Mouse (Mus musculus) cerebellum, adult 9-11 months (tissue): Measurements from ENCODE around the gene H6pd.

Experiments
- DNase-seq: peaks from one replicate; pipeline ENCODE4 v3.0.0; 2022

Gene H6pd

GRCm38 (mm10) chr4:150019741-150020380 lies 11.0 kb upstream of the H6pd start:
- DNase-seq: no peak

DNA sequence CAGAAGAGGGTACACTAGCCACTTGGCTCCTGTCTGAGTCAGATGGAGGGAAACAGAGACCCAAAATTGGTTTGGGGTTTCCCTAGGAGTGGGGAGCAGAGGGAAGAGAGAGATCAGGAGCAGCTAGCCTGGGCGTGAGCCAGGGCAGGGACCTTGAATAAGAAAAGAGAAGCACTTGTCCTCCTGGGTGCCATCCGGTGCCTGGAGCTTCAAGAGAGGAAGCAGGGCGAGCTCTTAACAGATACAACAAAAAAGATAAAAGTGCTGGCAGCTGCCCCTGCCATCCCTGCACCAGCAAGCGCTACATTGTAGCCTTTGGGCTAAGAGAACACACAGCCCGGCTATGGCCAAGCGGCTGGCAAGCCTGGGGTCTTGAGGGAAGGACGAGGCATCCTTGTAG lies 6.6 kb upstream of the H6pd start:
- DNase-seq: peak; percentile 5

DNA sequence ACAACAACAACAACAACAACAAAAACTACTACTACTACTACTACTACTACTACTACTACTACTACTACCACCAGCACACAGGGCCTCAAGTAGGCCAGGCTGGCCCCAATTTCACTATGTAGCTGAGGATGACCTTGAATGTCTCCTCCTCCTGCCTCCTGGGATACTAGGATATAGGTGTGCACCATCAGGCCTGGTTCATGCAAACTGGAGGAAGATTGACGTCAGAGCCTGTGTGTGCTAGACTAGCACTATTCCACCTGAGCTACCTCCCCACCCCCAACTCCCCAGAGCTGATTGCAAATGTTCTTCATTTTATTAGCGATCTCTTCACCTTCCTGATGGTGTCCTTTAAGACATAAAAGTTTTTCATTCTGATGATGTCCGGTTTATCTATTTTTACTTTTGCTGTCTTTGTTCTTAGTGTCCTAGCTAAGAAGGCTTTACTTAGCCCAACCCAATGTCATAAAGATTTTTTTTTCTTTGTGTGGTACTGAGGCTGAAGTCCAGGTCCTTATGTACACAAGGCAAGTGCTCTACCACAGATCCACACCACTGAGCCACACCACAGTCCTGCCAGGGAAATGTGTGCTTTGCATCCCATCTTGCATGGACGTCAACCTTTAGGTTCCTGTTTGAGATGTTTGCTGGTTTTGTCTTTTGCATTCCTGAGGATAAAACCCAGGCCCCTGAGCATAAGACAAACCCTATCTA lies 5.7 kb upstream of the H6pd start:
- no peak for DNase-seq

GRCm38 (mm10) chr4:150013805-150014204 lies 5.0 kb upstream of the H6pd start:
- DNase-seq: no peak

DNA sequence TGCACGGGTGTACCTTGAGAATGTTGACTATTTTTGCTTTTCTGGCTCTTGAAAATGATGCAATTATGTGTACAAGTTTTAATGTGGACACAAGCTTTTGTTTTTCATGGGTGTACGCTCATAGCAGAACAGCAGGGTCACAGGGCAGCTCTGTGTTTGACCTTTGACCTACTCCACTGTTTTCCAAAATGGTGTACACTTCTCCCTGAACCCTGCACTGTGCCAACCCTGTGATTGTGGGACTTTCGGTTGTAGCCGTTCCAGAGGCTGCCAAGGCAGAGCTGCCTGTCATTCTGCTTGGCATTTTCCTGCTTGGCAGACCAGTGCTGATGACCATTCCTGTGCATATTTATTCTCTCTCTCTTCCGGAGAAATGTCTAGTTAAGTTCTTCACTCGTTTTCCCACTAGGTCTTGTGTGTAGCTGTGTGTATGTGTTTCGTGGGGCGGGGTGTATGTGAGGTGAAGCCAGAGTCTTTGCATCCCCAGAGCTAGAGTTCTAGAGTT lies 4.4 kb upstream of the H6pd start:
- DNase-seq: no peak

- DNase-seq: no peak
Observed at GRCm38 (mm10) chr4:150012322-150012723, 3.5 kb upstream of the H6pd start.

DNA sequence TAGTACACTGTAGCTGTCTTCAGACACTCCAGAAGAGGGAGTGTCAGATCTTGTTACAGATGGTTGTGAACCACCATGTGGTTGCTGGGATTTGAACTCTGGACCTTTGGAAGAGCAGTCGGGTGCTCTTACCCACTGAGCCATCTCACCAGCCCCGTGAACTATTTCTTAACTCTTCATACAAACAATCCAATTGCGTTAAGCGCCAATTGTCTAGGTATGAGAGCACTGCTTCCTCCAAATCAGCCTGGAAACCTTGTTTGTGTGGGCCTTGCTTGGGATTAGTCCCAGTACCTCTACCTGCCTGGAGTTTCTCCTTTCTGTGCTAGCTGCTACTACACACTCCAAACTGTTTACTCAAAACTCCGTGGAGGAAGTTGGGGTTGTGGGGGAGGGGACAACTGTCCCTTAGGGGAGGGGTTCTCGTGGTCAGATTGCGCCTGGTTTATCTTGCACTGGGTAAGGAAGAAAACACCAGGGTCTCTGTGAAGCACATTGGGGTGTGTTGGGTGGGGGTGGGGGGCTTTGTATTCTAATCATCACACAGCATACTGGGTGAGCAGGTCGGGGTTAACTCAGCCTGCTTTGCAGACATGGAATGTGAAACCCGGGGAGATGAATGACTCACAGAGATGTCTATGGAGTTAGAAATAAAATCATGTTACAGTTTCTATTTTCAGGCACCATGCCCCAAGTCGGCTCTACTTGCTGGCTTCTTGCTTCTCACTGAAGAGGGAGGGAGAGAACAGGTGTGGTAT lies 2.9 kb upstream of the H6pd start:
- peak; percentile 7 for DNase-seq

DNA sequence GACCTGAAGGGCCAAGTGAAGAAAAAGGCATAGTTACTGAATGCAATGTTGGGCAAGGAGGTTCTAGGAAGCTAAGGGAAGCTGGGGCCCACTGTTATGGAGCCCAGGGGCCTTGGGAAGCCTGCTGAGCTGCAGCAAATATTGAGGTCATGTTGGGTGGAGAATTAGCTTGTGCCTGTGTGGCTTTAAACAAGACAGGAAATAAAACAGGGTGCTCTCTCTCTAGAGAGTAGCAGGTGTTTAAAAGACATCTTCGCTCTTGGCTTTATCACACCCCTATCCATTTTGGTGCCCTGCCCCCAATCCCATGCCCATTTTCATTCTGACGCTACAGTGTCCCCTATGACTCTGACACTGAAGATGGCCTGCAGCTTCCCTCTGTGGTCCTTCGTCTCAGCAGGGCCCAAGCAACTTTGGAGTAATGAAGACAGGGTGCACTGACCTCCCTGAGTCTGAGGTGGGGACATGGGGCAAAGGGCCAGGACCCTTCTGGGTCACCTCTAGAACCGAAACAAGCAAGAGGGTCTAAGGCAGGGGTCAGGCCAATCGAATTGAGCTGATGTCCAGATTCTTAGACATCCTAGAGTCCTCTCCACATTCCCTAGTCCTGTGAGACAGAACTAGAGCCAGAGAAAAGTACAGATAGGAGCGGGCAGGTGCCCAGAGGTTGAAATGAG lies 1.4 kb upstream of the H6pd start:
- peak; percentile 44 for DNase-seq

- no peak for DNase-seq
Observed at GRCm38 (mm10) chr4:150009587-150009930, 736 bp upstream of the H6pd start.

GRCm38 (mm10) chr4:150008325-150008852 lies 434 bp downstream of the H6pd start:
- DNase-seq: peak; percentile 83

DNA sequence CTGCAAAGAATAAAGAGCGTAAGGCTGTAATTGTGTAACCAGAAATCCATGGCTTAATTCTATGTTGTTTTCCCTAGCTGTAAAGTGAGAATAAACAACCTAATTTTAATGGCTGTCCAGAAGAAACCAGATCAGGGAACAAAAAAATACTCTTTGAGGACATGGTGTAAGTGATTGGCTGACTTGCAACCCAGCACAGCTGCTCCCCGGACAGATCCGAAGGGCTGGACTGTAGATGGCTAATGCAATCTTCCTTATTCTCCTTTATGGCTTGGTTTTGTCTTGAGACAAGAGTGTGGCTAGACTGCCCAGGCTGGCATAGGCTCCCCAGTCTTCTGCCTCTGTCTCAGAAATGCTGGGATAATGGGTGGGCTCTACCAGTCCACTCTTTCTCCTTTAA lies 1.4 kb downstream of the H6pd start:
- peak; percentile 40 for DNase-seq

- DNase-seq: no peak
Observed at GRCm38 (mm10) chr4:150006991-150007390, 1.8 kb downstream of the H6pd start.

DNA sequence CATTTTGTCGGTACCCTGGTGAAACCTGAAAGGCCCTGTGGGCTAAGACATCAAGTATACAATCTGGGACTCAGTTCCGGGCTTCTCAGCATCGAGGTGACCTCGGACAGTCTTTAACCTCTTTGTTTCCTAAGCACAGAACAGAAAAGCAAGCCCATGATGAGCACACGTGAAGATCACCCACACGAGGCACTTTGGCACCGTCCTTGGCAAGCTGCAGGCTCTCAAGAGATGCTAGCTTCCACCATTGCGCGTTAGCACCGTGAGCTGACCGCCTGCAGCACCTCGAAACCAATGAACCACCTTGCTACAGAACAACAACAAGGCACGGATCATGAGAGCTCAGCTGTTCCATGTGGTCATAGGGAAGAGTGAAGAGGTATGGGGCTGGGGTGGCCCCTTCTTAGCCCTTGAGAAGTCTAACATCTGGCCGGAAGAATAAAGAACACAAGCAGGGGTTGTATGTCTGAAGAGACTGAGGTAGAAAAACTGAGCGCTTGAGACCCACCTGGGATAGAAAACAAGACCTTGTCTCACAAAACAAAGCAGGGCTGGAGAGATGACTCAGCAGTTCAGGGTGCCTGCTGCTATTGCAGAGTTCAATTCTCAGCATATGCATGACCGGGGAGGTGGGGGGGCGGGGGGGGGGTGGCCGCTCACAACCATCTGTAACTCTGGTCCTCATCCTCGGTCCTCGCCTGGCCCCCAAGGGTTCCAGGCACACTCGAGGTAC lies 2.5 kb downstream of the H6pd start:
- no peak for DNase-seq

DNA sequence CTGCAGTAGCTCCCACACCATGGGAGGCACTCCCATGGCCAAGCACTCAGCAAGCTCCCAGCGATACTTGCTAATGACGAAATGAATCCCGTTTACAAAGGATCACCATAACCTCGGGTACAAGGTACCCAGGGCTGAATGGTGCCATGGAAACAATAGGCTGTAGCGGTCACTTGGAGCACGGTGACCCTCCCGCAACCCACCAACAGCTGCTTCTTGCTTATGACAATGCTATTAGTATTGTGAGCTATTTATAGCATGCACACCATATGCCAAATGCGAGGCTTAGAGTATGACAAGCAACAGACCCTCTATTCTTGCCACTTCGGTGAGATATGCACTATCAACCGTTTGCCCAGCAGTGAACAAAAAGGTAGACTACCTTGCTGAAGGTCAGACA lies 3.6 kb downstream of the H6pd start:
- peak; percentile 36 for DNase-seq

- DNase-seq: no peak
Observed at GRCm38 (mm10) chr4:150003641-150004040, 5.2 kb downstream of the H6pd start.

DNA sequence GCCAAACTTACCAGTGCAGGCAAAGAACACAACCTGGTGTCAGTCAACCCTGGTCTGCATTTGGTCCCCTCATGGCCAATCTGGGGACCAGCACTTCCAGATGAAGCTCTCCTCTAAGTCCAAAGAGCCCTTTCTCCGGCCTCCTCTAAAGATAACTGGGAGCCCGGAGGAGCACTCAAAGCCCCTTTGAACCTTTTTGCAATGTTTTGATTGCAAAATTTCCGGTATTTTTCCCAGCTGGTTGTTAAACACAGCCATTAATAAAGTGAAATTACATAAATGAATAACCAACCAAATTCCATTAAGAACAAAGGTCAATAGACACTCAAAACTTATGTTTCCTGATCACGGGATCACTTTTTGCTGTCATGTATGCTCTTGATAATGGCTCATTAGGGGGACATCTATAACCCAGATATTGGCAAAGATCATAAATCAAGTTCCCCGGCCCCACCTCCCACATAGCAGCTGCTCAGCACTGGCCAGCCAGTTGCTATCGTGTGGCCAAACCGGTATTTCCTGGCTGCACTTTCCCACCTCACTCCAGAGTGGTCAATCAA lies 5.7 kb downstream of the H6pd start:
- peak; percentile 14 for DNase-seq

GRCm38 (mm10) chr4:150002021-150002528 lies 6.7 kb downstream of the H6pd start:
- peak; percentile 44 for DNase-seq

- DNase-seq: peak; percentile 25
Observed at GRCm38 (mm10) chr4:150001221-150001860, 7.5 kb downstream of the H6pd start.

GRCm38 (mm10) chr4:149999931-150000555 lies 8.8 kb downstream of the H6pd start:
- DNase-seq: peak; percentile 30

DNA sequence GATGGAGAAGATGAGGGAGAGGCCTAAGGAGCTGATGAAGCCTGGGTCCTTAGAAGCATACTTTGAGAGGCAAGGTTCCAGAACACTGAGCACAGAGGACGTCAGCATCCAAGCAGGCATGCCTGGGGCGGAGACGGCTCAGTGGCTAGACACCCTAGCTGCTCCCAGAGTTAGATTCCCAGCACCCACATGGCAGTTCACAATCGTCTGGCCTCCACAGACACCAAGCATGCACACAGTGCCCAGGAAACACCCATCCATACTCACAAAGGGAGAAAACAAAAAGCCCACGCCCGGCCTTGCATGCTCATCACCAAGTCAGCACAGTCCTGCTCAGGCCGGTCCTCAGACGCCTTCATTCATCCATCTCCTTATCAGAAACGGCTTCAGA lies 9.3 kb downstream of the H6pd start:
- no peak for DNase-seq
